Mouse (Mus musculus): ENCODE measurements at regions not wholly inside any gene's neighbourhood (a gene's known extent, or its start where the extent isn't known, plus 50 kb on each side); places are given as distances from the start of the nearest gene placed in this dataset.

- TF ChIP-seq CTCF (IDR thresholded peaks at IDR 0.05; ENCODE audit: low read depth, low read length) (no peak), POLR2A (IDR thresholded peaks at IDR 0.05; ENCODE audit: insufficient read depth, low read length) (no peak), EP300 (IDR thresholded peaks at IDR 0.05; ENCODE audit: insufficient read depth, low read depth, low read length) (no peak)
Observed at GRCm38 (mm10) chr5:64459807-64460206, 303.7 kb downstream of the Tbc1d1 start.

Data from ES-Bruce4 (cell line).